Mouse (Mus musculus) kidney, postnatal 4 days (tissue): ENCODE data around the gene Adm.
"Not testable (repeated sequence)": the region's sequence is repeated elsewhere in the genome, so short reads cannot be mapped to it uniquely, and the experiment has no call there.

Experiments
- DNase-seq, 2 experiments: peaks; one replicate each; pipeline ENCODE4 v3.0.0; 2021; ENCODE audit warnings: mixed read lengths in 2 of 2

Adm gene

DNA sequence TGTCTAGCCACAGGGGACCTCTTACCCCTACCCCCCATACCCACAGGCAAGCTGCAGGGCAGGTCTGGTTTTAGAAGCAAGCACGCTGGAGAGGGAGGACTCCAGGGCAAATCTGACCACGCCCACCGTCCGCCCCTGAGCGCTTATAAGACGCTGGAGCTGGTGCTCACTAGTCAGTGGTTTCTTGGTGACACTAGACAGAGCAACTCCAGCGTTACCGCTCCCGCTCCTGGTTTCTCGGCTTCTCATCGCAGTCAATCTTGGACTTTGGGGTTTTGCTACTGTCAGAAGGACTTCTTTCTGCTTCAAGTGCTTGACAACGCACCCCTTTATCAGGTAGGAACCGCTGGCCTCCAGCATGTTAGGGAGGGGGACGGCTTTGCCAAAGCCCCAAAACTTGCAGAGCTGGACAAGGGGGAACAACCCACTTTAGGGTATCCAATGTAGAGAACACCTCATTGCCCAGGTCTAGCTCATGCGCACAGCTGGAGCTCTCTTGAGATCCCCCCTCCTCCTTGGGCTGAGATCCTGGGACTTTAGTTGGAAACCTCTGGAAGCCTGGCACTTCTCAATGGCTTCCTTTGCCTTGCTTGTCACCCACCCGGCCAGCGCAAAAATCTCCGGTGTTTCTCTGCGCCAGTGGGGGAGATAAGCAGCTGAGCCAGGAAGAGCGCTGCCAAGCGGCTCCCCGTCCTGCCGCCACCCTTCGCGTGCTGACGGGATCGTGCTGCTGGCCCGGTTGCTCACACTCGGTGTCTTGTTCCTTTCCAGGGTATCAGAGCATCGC is at the start of gene Adm:
Gene Adm (plus strand): TSS at position 176 of the 787 bp plus-strand sequence.
- peak; percentile 92 to 94 for DNase-seq

DNA sequence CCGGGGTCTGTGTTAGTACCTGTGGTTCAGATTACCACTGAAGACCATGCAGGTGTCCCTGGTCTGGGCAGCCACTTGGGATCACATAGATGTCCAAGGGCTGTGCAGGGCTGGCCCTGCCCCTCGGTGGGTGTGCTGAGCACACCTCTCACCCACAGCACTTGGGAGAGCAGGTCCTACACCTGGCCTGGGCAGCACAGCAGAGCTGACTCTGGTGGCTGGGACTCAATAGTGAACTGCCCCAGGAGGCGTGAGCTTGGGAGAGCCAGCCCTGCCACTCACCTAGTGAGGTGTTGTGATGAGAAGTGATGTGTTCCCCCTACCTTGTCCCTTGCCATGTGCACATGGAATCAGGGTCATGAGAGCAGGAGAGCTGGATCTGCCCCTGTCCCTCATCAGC is 43.8 kb upstream of the Adm start:
- DNase-seq, result no peak

DNA sequence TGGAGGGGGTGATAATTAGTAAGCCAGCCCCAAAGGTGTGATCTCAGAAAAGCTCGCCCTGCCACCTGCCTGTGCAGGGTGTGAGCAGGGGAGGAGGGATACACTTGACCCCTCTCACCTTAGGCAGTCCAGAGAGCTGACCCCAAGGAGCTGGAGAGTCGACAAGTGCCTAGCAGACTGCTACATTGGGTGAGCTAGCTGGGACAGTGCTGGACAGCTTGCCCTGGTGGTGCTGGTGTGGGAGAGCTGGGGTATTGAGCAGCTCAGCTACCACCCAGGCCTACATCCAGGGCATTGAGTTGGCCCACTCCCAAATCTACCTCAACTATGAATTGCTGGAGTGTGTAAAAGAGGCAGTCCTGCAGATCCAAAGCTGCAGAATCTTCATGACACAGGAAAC is 43.3 kb upstream of the Adm start:
- DNase-seq, result no peak

DNA sequence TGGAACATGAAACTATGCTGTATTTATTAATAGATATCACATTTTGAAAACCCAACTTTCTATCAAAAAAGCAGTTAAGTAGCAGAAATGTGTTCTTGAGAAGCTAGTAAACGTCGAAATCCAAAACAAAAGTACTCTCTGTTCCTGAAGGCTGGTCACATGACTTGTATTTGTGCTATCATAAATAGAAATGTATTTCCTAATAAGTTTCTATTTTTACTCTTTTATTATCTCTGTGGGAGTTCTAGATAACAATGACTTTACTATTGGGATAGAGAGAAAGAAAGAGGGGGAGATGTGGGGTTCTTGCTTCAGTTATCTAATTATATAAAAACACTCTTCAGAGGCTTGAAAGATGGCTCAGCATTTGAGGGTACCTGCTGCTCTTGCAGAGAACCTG is 42.2 kb upstream of the Adm start:
- no peak for DNase-seq

DNA sequence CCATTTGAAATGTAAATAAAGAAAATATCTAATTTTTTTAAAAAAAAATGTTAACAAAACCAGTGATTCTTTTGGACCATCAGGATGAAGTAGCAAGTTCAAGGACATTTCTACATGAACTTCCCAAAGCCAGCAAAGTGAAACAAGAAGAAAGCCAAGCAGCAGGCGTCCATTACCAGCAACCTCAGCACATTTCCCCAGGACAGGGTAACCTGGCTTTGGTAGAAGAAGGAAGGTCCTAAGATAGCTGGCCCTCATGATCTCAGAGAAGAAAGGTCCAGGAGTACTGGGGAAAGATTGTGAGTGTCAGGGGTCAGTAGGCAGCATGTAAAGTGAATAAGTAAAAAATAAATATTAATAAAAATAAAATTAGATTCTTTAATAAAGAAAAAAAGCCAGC is 39.7 kb upstream of the Adm start:
- DNase-seq, result no peak

DNA sequence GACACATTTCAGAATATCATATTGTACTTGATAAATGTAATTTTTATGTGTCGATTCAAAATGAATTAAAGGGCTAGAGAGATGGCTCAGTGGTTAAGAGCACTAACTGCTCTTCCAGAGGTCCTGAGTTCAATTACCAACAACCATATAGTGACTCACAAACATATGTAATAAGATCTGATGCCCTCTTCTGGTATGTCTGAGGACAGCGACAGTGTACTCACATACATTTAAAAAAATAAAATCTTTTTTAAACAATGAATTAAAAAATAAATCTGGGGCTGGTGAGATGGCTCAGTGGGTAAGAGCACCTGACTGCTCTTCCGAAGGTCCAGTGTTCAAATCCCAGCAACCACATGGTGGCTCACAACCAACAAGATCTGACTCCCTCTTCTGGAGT is 33.5 kb upstream of the Adm start:
- DNase-seq, result not testable (repeated sequence)

DNA sequence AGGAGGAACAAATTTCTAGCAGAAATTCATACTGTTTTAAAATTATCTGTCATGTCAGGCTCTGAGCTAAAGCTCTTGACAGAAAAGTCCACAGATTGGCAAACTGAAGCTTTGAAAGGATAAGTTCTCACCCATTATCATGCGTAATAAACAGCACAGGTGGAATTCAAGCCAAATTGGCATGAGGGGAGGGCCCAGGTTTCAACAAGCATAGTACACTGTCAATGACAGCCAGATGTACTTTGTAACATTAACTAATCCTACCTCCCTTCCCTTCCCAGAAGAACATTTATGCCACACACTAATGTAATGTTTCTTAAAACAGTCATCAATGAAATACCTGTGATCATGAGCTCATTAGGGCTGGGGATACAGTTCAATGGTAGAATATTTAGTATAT is 30.3 kb upstream of the Adm start:
- DNase-seq, result no peak

DNA sequence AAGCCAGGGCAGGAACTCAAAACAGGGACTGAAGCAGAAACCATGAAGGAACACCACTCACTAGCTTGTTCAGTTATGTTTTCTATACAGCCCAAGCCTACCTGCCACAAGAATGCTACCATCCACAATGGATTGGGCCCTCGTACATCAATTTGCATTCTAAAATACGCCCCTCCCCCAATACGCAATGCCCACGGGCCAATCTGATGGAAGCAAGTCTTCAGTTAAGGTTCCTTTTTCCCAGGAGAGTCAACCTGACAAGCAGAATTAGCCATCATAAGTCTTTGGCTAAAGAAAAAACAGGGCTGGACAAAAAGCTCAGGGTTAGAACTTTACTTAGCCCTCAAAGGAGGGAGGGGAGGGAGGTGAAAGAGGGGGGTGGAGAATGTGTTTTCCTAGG is 22.0 kb upstream of the Adm start:
- no peak for DNase-seq

DNA sequence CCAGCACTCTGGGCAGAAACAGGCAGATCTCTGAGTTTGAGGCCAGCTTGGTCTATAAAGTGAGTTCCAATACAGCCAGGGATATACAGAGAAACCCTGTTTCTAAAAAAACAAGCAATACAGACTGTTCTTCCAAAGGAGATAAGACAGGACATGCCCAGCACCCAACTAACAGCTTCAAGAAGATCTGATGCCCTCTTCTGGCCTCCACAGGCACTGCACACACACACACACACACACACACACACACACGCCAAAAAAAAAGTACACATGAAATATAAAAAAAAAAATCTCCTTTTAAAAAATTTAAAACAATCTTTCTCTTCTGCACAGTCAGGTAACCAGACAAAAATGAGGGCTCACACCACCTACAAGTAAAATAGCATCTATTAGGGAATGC is 20.6 kb upstream of the Adm start:
- DNase-seq, result no peak

DNA sequence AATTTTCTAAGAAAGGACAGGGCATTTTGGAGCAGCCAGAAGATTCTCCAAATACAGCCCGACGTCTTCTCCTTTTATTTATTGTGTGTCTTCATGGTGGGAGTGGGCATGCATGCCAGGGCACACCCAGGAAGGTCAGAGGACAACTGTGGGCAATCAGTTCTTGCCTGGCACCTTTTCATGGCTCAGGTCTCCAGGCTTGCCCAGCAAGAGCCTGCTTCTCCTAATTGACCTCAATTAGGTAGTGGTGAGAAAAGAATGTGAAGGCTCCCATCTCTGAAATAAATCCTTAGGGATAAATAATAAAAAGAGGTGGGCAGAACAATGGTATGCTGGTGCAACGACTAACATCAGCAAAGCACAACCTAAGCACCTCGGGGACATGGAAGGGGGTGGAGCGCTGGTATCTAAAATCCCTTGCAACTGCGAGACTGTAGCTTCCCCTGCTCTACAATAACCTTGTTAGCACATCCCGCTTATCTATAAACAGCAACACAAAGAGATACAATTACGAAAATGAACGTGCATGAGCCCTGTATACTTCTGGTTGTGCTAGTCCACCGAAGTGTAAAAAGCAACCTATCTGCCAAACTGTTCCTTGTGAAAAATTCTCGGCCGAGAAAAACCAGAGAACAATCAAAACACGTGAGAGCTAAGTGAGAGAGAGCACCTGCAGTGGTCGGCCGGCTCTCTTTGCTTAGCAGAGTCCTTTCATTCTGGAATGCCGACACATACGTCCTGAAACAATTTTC is 13.9 kb upstream of the Adm start:
- DNase-seq, result no peak

DNA sequence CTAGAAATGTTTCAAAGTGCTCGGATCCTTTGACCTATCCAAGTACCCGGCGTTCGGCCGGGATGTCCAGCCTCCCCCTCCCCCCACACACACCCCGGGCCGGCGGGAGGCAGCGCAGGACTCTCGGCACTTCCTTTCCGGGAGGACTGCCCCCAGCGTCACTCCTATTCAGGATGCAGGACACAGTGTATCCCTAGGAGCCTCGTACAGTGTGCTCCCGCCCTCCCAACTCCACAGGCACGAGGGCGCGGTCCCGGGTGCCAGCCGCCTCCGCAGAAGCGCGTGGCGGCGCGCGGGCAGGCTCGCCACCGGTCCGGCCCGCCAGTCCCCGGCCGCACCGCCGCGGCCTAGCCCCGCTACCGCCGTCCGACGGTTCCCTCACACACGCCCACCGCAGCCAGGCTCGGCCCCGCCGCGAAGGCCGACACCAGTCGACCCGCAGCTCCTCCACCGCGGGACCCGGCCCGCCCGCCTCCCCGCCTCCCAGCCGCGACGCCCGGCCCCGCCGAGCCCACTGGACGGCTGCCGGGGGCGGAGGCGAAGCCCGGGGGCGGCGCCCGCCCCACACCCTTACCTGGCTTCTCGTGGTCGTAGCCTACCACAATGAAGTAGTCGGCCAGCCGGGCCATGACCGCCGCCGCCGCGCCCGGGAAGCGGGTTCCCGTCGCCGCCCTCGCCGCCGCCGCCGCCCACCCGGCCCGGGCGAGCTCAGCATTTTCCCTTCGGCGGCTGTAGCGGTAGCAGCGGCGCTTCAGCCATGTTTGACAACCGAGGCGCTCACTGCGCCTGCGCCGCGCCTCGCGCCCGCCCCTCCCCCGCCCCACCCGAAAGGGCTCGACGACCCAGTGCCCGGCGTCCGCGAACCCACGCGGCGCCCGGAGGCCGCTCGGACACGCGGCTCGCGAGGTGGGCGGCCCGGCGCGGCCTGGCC is 13.1 kb upstream of the Adm start, which contains the start of gene Sbf2:
Gene Sbf2 (minus strand): TSS at position 790 of the 931 bp plus-strand sequence.
- peak; percentile 82 to 91 for DNase-seq

DNA sequence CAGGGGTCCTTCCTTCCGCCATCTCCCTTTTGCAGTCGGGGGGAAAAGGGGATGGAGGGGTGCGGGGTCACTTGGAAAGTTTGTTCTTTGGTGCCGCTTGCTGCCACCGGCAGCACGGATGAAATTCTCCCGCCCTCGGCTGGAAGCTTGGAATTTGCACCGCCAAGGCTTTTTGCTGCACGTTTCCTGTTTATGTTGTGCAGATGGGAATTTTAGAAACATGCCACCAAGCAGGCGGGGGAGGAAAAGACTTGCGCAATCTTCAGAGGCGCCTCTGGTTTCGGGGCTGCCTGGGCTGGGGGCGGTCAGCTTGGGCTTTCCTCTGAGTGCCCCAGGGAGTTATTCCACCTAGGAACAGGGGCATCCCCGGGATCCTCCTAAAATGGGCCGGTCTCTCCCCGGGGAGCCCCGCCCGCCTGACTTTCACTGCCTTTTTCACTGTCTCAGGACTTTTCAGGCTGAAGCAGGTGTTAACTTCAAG is 12.3 kb upstream of the Adm start:
- DNase-seq, result peak; percentile 77 to 88

DNA sequence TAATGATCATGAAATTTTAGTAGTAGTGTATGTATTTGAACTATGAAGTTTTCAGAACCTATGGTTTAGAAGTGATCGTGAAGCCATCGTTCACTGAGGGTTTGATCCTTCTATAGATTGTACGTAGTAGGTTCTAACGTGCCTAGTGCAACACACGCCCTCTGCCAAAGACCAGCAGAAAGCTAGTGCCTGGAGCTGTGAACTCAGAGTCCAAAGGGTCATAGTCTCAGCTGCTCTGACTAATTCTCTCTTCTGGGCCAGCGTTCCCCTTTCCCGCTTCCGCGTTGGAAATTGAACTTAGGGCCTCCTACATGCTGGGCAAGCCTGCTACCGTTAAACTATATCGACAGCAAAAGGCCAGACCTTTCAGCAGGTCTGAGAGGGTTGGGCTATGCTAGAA is 11.7 kb upstream of the Adm start:
- DNase-seq, result peak; percentile 32 to 53

DNA sequence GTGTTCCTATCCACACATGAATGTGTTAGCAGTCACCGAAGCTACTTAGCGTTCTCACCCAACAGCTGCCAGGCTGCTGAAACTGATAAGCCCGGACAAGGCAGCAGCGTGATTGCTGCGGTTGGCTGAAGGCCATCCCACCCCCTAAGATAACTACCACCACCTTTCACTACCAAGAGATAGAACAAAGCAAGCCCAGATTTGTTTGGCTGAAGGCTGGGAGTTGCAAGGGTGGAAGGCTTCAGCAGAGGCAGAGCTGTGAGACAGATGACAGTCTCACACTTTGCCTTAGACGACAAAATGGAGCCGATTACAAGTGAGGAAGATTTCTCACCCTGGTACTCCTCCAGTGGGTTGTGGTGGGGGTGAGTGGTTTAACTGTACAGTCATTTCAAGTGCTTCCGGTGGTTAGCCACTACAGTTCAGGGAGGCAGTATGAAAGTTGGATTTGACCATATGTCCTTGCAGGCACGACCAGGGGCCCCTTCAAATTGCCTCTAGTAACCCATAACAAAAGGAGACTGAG is 8.3 kb upstream of the Adm start:
- DNase-seq, result no peak

DNA sequence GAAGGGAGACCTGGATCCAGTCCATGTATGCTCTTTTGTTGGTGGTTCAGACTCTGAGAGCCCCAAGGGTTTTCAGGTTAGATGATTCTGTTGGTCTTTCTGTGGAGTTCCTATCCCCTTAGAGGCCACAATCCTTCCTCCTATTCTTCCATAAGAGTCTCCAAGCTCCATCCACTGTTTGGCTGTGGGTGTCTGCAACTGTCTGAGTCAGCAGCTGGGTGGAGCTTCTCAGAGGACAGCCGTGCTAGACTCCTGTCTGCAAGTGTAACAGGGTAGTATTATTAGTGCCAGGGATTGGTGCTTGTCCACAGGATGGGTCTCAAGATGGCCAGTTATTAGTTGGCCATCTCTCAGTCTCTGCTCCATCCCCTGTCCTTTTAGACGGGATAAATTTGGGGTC is 3.4 kb upstream of the Adm start:
- no peak for DNase-seq

DNA sequence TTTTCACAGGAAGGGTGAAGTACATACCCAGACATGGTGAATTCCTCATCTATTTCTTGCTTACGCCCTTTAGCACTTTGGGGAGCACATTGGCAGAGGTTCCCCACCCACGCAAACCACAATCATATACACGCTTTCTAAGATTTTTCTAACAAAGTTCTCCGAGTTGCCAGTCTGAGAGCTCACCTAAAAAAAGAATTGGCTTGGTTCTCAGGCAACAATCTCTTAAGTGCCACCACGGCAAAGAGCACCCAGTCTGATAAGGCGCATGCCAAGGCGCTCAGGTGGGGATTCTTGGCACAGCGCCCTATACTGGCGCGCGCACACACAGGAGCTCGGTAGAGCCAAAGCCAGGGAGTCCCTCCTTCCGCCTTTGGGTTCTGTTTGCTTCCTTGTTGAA is 2.5 kb upstream of the Adm start:
- DNase-seq, result peak; percentile 53 to 55

DNA sequence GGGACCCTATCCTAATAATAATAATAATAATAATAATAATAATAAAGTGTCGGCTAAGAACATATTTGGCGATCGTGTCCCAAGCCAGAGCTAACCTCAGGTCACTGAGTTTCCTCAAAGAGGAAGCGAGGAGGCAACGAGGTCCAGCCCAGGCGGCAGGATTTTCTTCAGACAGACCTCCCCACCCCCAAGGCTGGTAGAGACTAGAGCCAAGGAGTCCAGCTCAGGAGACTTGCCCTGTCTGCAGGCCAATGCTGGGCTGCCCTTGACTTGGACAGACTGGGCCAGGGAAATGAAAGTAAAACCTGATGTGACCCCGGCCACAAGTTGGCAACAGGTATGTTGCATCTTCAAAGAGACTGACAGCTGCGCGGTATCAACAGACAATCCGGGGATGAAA is 2.0 kb upstream of the Adm start:
- DNase-seq, result peak in 1 of 2 experiments; percentile 26

DNA sequence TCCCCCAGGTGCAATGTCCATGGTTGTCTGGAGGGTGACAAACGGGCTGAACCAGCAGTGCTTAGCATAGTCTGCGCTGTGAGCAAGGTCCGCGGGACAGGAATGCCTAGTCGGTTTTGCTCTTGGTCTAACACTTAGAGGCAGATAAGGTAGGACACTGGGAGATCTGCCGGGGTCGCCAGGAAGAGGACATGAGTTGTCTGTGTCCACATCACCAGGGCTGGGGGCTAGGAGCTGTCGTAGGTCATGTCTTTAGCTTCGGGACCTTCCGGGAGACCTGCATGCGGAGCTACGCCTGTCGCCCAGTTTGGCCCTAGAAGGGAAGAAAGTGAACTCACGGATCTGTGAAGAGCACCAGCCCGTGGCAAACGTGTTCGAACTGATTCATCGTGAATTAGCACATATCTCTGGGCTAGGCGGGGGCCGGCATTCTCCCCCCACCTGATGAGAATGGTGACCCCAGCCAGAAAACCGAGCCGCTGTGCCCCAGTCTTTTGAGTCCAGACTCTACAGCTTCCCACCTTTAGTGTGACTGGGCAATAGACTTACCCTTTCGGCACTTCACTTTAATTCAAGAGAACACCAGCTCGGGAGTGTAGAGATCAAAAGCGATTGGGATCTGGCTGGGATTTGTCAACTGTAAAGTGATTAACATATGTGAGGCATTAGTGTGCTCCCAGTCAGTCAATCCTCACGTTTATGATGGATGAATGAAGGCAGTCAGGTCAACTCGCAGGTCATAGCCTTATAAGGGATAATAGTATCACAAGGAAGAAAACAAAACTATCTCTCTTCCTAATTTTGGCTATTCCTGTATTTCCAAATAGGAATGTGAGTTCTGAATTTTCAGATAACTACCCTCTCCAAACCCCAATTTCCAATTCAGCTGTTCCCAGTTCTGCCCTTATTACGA is 1.0 kb upstream of the Adm start:
- peak; percentile 48 to 66 for DNase-seq

DNA sequence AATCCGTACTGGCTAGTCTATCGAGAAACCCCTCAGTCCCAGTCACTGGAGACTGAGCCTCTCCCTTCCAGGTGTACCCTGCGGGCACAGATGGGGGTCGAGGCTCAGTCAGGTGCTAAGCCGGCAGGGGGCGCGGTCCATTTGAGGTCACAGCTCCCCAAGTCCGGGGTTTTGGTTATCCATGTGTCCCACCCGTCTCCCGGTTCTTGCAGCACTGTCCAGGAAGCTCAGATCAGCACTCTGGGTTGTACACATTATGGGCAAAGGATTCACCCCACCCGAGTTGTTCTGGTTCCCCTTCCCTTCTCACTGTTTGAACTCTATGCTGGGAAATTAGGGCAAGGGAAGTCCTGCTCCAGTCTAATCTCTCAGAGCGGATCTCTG is 370 bp upstream of the Adm start:
- peak; percentile 59 to 63 for DNase-seq

DNA sequence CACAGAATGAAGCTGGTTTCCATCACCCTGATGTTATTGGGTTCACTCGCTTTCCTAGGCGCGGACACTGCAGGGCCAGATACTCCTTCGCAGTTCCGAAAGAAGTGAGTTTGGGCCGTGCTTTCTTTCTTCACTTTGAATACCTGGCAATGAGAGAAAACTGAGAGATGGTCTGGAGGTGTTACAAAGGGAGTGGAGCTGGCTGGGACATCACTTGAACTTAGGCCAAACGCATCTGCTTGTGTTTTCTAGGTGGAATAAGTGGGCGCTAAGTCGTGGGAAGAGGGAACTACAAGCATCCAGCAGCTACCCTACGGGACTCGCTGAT is 776 bp downstream of the Adm start:
- DNase-seq, result no peak

DNA sequence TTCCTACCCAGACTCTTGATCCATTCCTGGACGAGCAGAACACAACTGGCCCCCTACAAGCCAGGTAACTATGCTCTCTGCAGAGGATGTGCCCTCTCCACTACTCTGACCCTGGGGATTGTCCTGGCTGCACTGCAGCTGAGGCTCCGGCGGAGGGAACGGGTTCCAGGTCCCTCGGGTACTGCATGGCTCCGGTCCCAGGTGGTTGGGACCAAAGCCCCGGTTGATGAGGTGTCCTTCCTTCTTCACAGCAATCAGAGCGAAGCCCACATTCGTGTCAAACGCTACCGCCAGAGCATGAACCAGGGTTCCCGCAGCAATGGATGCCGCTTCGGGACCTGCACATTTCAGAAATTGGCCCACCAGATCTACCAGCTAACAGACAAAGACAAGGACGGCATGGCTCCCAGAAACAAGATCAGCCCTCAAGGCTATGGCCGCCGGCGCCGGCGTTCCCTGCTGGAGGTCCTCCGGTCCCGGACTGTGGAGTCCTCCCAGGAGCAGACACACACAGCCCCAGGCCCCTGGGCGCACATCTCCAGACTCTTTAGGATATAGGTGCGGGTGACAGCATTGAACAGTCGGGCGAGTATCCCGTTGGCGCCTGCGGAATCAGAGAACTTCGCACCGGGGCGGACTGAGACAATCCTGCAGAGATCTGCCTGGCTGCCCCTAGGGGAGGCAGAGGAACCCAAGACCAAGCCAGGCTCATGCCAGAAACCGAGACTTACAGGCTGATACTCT is 1.3 kb downstream of the Adm start:
- peak; percentile 63 to 75 for DNase-seq
